Mouse (Mus musculus) spleen, postnatal 10 days (tissue): ENCODE measurements around the gene Wwc1.

Experiments
- DNase-seq, 2 experiments: peaks; one replicate each; pipeline ENCODE4 v3.0.0; 2021 to 2022; ENCODE audit warnings: low spot score in 2 of 2

The Wwc1 gene

GRCm38 (mm10) chr11:35933402-35934085 lies 46.8 kb downstream of the Wwc1 start:
- DNase-seq = no peak

DNA sequence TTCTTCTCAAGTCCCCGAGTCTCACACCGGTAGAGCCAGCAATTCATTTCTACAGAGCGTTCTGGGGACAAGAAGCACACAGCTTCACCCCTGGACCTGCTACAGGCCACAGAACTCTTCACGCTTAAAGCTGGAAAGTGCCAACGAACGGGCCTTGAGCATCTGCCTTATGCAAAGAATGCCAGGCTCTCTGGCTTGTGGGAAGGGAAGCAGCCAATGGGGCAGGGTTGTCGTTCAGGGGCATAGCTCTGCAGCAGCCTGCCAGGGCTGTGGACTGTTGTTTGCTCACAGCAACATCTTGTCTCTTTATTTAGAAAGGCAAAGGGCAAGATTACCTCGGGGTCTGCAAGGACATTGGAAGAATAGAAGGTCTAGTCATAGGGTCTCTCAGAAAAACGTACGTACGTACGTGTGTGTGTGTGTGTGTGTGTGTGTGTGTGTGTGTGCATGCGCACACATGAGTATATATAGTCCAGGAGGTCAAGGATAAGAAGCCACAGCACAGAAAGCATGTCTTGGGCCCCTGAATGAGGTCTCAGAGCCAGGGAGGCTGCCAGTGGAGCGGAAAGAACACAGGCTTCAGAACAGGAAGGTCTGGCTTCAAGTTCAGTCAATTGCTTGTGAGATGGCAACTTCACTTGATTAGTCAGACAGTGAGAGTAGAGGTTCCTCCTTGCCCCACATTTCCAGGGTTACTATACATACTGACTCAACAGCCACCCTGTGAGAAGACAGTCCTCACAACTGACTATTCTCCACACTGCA lies 48.0 kb downstream of the Wwc1 start:
- no peak for DNase-seq

DNA sequence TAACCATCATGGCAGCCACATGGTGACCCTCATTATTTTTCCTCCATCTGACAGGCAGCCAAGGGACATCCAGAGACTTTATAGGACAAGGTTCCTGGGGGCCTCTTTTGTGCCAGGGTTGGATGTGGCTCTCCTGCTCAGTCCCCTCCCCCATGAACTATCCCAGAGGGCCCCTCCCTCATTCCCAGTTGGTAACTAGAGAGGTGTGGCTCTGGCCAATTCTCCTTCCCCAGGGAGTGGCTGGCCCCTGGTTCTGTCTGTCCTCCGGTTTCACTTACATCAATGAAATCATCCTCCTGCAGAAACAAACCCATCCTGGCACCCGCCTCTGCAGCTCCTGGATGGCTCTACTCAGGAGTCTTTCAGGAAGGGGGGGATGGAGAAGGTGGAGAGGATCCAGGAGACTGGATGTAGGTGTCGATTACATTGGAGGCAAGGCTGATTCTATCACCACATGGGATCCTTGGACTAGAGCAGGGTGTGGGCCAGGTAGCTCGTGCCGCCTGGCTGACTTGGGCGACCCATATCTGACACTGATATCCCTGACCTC lies 49.7 kb downstream of the Wwc1 start:
- DNase-seq = no peak

DNA sequence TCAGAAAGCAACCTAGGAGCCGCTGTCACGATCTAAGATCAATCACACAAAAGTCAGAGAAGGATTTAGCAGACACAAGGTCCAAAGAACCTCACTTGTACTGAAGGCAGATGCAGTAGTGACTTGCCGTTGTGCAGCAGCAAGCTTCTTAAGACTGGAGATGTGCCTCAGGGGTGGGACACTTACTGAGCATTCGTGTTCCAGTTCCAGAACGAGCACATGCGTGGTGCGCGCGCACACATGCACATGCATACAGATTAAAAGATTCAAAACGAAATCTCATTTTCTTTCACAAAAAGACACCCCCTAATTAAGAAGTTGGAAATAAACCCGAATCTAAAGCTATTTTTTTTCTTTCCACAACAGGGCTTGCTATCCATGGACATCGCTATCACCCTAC lies 51.9 kb downstream of the Wwc1 start:
- no peak for DNase-seq

GRCm38 (mm10) chr11:35927309-35927708 lies 53.0 kb downstream of the Wwc1 start:
- DNase-seq = no peak

GRCm38 (mm10) chr11:35925592-35925991 lies 54.7 kb downstream of the Wwc1 start:
- DNase-seq = no peak

DNA sequence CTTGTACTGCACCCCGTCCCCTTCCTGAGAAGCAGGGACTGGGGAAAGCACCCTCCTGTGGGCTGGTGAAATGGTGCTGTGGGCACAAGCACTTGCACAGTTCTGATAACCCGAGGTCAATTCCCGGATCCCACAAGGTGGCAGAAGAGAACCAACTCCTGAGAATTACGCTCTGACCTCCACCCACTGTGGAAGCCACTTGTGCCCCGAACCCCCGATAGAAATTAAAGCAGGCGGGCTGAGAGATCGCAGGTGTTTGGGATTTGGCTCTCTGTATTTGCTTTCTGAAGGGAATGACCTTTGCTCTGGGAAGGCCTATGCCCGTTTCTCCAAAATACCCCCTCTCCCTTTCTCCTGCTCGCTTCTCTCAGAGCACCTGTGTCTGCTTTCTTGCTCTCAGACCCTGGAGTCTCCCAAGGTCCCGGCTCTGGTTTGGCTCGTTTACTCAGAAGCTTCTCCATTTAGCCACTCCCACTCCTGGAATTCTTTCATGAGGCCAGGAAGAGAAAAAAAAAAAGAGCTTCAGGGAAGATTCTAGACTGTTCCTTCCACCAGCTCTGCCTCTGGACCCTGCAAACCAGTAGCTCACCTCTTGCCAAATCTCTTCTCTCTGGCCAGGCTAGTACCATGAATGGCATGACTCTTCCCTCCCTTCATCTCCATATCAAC lies 58.0 kb downstream of the Wwc1 start:
- no peak for DNase-seq

GRCm38 (mm10) chr11:35920776-35921175 lies 59.6 kb downstream of the Wwc1 start:
- no peak for DNase-seq

DNA sequence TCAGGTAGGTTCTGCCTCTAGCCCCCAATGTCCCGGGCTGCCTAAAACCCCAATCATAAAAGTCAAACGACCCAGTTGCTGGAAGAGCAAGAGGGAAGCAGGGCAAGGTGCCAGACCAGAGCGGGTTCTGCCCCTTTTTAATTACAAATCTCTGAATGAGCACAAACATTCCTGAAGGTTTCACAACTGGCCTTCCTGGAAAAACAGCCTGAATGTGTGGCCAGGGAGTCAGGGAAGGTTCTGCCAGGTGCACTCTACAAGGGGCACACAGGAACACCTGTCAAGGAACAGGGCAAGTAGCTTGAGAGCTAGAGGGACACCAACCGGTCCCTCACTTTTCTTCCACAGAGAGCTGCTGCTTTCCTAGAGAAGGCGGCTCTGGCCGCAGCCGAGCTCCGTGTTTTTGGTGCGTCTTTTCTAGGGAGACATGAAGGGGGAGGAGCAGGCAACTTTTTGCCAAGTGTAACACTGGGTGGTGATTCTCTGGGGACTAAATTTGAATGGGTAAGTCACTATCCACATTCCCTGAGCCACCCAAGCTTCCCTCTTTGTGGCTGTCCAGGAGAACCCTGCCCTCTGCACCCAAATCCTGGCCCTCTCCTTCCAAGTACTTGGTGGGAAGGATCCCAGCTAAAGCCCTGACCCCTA lies 60.3 kb downstream of the Wwc1 start:
- no peak for DNase-seq

GRCm38 (mm10) chr11:35919383-35919782 lies 60.9 kb downstream of the Wwc1 start:
- no peak for DNase-seq

DNA sequence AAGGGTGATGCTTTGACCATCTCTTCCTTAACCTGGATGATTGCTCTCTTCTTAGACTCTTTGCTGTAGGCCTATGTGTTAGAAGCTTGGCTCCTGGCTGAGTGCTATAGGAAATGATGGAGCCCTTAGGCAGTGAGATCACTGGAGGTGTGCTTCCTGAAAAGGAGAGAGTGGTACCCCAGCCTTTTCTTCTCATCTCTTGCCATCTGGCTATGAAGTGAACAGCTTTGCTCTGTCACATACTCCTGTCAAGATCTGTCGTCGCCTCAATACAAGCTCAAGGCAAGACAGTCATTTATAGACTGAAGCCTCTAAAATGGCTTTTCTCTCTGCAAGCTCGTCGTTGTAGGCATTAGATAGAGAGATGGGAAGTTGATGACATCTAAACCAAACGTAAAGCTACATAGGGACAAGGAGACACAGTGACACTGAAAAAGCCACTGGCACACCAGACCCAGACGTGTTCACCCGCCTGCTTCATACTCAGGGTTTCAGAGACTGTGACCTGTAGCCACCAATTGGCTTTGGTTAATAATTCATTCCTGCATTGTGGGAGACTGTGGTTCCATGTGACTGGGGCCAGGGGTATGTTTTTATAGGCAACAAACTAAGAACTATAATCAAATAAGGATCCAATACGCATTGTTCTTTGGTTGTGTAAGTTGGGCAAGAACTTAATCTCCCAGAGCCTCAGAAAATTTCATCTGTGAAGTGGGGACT lies 63.7 kb downstream of the Wwc1 start:
- DNase-seq = no peak

GRCm38 (mm10) chr11:35915546-35915945 lies 64.8 kb downstream of the Wwc1 start:
- no peak for DNase-seq

DNA sequence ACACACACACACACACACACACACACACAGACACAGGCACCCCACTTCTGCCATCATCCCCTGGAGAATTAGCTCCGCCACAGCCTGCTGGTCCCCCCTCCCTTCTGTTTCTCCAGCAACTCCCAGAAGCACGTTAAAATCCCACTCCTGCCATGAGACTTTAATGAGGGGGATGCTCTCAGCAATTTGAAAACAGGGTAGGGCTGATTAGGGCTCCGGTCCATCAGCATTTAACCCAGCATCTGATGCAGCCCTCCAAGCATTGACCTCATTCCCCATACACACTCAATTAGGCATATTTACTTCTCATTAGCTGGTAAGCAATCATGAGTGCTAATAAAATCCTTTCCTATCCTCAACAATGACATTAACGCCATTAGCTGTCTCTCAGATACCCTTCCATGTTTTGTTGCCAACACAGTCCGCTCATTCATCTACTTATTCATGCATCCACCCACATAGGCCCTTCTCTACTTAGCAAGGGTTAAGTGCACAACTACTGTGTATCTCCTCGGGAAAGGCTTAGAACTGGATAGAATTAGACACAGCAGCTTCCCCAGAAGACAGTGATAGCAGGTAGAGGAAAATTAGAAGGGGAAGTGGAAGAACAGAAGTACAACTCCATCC lies 66.8 kb downstream of the Wwc1 start:
- DNase-seq = no peak

DNA sequence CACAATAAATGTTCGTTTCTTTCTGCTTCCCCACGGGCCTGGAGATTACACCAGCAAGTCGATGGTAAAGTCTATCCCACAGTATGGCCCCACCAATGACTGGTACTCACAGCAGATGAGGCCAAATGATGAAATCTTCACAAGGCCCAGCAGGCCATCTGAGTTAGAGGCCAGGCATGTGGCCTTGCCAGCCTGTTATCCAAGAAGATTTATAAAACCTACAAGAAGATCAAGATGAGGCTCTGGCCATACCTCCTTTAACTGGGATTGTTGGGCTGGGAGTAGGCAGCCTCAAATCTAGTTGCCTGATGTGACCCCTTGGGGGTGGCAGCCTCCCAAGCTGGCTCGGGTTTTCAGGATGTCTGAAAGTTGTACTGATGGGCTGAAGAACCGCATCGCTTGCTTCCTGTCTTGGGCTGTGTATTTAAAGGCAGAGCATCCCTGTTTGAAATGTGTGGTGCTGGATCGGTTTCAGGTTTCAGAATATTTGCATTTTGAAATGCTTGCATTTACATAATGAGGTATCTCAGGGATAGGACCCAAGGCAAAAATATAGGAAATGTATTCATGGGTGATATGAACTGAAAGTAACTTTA lies 75.3 kb downstream of the Wwc1 start:
- no peak for DNase-seq

DNA sequence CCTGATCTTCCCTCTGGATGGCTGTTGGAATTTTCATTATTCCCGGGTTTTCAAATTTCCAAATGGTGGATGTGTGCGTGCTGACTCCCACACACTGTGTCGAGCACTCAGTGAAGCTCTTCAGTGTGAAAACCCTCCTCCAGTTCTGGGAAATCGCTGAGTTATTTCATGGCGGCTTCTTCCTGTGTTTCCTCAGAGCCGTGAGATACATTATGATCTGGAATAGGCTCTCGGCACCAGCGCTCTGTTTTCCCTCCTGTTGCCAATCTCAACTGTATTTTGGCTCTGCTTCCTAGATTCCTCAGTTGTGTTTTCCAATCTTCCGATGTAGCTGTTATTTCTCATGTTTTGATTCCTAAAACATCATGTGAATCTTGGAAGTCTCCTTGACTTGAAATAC lies 77.2 kb downstream of the Wwc1 start:
- DNase-seq = no peak

DNA sequence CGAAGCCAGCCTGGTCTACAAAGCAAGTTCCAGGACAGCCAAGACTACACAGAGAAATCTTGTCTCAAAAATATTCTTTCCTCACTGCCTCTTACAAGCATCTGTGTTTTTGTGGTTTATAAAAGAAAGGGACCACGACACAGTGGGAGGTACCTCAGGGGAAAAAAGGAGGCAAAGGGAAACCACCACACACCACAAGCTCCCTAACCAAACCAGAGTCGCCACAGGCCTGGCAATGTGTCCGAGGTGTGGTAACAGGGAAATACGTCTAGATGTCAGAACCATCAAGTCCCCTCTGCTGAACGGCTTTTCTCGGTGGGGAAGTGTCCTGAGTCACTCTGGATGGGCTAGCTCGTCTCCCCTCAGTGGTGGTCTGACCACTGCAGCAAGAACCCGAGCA lies 80.4 kb downstream of the Wwc1 start:
- DNase-seq = no peak

DNA sequence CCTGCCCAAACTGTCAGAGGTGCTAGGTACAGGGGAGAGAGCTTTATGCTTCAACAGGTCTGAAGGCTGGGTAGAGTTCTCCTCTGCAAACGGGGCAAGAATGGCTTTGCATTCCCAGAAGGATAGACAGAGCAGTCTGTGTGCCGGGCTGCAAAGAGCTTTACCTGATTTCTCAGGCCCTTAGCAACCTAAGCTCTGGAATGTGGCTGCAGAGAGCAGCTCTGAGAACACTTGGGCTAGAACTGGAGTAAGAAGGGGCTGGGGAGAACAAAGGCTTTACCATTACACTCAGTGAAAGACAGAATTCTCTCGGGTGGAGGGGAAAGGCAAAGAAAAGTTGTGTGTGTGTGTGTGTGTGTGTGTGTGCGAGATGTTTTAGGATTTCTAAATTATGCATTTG lies 86.9 kb downstream of the Wwc1 start:
- no peak for DNase-seq

DNA sequence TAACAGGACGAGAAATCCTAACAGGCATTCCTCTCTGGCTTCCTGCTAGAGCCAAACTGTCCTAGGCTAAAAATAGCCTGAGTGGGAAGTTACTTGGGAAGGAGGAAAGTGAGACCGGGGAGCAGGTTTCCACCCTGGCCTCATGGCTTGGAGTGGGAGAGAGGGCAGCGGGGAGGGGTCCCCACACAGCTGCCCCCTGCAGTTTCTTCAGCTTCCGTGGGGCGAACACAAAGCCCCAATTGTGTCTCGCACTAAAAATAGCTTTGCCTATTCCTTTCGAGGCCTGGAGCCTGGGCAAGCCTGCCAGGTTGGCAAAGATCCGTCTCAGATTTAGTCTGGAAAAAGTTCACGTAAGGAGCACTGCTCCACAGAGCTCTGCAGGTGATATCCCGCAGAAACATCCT lies 87.3 kb downstream of the Wwc1 start:
- DNase-seq = no peak

DNA sequence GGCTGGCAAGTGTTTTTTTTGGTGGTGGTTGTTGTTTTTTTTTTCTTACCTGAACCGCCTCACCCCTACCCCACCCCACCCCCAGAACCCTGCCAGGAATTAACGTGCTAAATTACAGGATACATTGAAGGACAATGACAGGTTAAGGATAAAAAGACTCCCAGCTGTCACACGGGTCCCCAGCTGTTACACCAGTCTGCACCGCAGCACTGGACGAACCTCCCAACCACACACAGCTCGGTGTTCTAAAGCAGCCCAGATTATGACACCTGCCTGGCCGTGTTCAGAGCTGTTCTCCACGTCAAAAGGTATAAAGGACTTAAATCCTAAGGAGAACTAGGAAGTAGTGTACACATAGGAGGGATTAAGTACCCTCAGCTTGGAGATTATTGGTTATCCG lies 88.0 kb downstream of the Wwc1 start:
- no peak for DNase-seq

DNA sequence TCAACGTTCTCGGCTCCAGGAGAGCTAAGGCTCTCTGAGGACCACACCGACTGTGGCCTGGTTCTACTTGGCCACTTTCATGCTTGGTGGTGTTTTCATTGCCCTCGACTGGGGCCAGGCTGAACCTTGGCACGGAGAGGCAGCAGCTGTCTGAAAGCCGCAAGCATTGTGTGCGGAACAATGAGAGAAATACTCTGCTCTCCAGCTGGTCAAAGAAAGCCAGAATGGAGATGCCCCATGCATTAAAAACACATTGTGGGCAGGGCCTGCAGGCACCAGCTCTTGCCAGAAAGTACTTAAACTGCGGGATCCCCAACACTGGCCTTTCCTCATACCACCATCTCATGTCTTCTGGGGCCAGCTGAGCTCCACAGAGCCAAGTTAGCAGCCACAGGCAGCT lies 91.5 kb downstream of the Wwc1 start:
- no peak for DNase-seq

- DNase-seq = no peak
Observed at GRCm38 (mm10) chr11:35882777-35883176, 97.5 kb downstream of the Wwc1 start.
